Mouse (Mus musculus): ENCODE results near the gene Ciz1.

Ciz1 gene

GRCm38 (mm10) chr2:32352151-32353006 lies at the start of gene Ciz1:
Ciz1 (plus strand) TSS chr2:32352327.
- DNase-seq (ENCODE audit: low spot score): no peak

- DNase-seq (ENCODE audit: low spot score): no peak
Observed at GRCm38 (mm10) chr2:32302952-32303351, 49.2 kb upstream of the Ciz1 start.

- DNase-seq (ENCODE audit: low spot score): peak; percentile 25
Observed at GRCm38 (mm10) chr2:32304145-32304832, 47.8 kb upstream of the Ciz1 start.

- no peak for DNase-seq (ENCODE audit: low spot score)
Observed at GRCm38 (mm10) chr2:32305668-32306067, 46.5 kb upstream of the Ciz1 start.

GRCm38 (mm10) chr2:32306176-32306575 lies 46.0 kb upstream of the Ciz1 start:
- no peak for DNase-seq (ENCODE audit: low spot score)

GRCm38 (mm10) chr2:32307247-32307798 lies 44.8 kb upstream of the Ciz1 start:
- DNase-seq (ENCODE audit: low spot score): no peak

- peak; percentile 64 for DNase-seq (ENCODE audit: low spot score)
Observed at GRCm38 (mm10) chr2:32307941-32308760, 44.0 kb upstream of the Ciz1 start.

- no peak for DNase-seq (ENCODE audit: low spot score)
Observed at GRCm38 (mm10) chr2:32308870-32309568, 43.1 kb upstream of the Ciz1 start.

- DNase-seq (ENCODE audit: low spot score): no peak
Observed at GRCm38 (mm10) chr2:32310096-32310845, 41.9 kb upstream of the Ciz1 start.

- no peak for DNase-seq (ENCODE audit: low spot score)
Observed at GRCm38 (mm10) chr2:32311443-32312317, 40.4 kb upstream of the Ciz1 start.

- DNase-seq (ENCODE audit: low spot score): peak; percentile 79
Observed at GRCm38 (mm10) chr2:32312318-32312964, 39.7 kb upstream of the Ciz1 start.

- no peak for DNase-seq (ENCODE audit: low spot score)
Observed at GRCm38 (mm10) chr2:32314831-32315230, 37.3 kb upstream of the Ciz1 start.

GRCm38 (mm10) chr2:32315751-32316150 lies 36.4 kb upstream of the Ciz1 start:
- no peak for DNase-seq (ENCODE audit: low spot score)

GRCm38 (mm10) chr2:32316887-32317656 lies 35.1 kb upstream of the Ciz1 start:
- DNase-seq (ENCODE audit: low spot score): no peak

- DNase-seq (ENCODE audit: low spot score): no peak
Observed at GRCm38 (mm10) chr2:32317791-32318417, 34.2 kb upstream of the Ciz1 start.

- DNase-seq (ENCODE audit: low spot score): no peak
Observed at GRCm38 (mm10) chr2:32318709-32319585, 33.2 kb upstream of the Ciz1 start.

Data from c-Kit-positive CD71-positive TER-119-positive erythroid progenitor cells, embryonic 14.5 days (primary cell).